Mouse (Mus musculus): ENCODE data around the gene Nox3.

Nox3 gene

DNA sequence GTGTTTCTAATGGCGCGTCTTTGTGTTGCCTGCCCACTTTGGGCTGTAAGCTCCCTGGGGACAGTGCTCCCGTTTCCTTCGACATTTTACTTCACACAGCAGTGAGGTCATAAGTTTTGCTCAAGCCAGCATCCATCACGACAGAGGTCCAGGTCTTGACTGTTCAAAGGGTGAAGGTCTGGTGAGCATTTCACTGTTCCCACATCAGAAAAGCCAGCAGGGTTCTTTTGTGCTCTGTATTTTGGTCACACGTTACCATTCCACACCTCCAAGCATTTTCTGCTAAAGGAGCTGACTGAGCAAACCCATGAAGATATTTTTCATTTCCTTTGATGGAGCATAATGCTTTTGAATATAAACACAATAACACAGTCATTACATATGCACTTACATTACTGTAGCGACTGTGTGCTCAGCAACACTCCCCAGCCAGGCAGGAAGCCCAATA is 85.7 kb downstream of the Nox3 start:
- DNase-seq (ENCODE audit: low read depth, low spot score): no peak

- no peak for DNase-seq (ENCODE audit: low read depth, low spot score)
These were observed 92.9 kb downstream of the Nox3 start for GRCm38 (mm10) chr17:3602954-3603672.

- DNase-seq (ENCODE audit: low read depth, low spot score): no peak
These were observed 97.7 kb downstream of the Nox3 start for GRCm38 (mm10) chr17:3598393-3598792.

- no peak for DNase-seq (ENCODE audit: low read depth, low spot score)
These were observed 98.2 kb downstream of the Nox3 start for GRCm38 (mm10) chr17:3597866-3598265.

- DNase-seq (ENCODE audit: low read depth, low spot score): no peak
These were observed 98.9 kb downstream of the Nox3 start for GRCm38 (mm10) chr17:3597130-3597529.

Data from c-Kit-negative CD71-positive TER-119-positive erythroid progenitor cells, embryonic 14.5 days (primary cell).